Mouse (Mus musculus) adrenal gland, adult 8-10 months (tissue): ENCODE results near the gene Kcnab3. TPM values are rescaled to one million over a fixed set of nuclear protein-coding genes. Genes with fewer than 3 reads are reported as not detected.

Experiments
- DNase-seq: peaks from one replicate; pipeline ENCODE4 v3.0.0; 2022
- total RNA-seq, 4 experiments: library from RNA; stranded (reverse); gene quantifications; 2 replicates each; pipeline ENCODE4 v1.2.4; 2022

The Kcnab3 gene
- total RNA-seq, 4 experiments from 2014 or later, result 7.3 to 22.1 (median 16.2) TPM

- no peak for DNase-seq
Observed at GRCm38 (mm10) chr11:69332713-69333253, 6.7 kb downstream of the Kcnab3 start.

- DNase-seq, result no peak
Observed at GRCm38 (mm10) chr11:69333922-69334321, 7.9 kb downstream of the Kcnab3 start.

- no peak for DNase-seq
Observed at GRCm38 (mm10) chr11:69334796-69335195, 8.7 kb downstream of the Kcnab3 start.

- no peak for DNase-seq
Observed at GRCm38 (mm10) chr11:69340161-69341131, 14.4 kb downstream of the Kcnab3 start, which contains the start of gene Rnf227. Gene Rnf227 (plus strand): TSS chr11:69340461.

- no peak for DNase-seq
Observed at GRCm38 (mm10) chr11:69346441-69346840, 20.4 kb downstream of the Kcnab3 start.

GRCm38 (mm10) chr11:69356544-69356943, 30.5 kb downstream of the Kcnab3 start:
- DNase-seq, result no peak

GRCm38 (mm10) chr11:69357690-69358089, 31.6 kb downstream of the Kcnab3 start:
- DNase-seq, result no peak

GRCm38 (mm10) chr11:69362021-69362420, 36.0 kb downstream of the Kcnab3 start:
- no peak for DNase-seq

GRCm38 (mm10) chr11:69362479-69362878, 36.4 kb downstream of the Kcnab3 start:
- no peak for DNase-seq

GRCm38 (mm10) chr11:69364376-69364775, 38.3 kb downstream of the Kcnab3 start:
- no peak for DNase-seq

GRCm38 (mm10) chr11:69364910-69365309, 38.9 kb downstream of the Kcnab3 start:
- DNase-seq, result peak; percentile 94

GRCm38 (mm10) chr11:69365722-69366121, 39.7 kb downstream of the Kcnab3 start:
- DNase-seq, result no peak

GRCm38 (mm10) chr11:69366157-69366854, 40.2 kb downstream of the Kcnab3 start:
- DNase-seq, result peak; percentile 94

- no peak for DNase-seq
Observed at GRCm38 (mm10) chr11:69366855-69367615, 41.0 kb downstream of the Kcnab3 start.

- DNase-seq, result no peak
Observed at GRCm38 (mm10) chr11:69367616-69368355, 41.7 kb downstream of the Kcnab3 start.

GRCm38 (mm10) chr11:69368356-69369214, 42.5 kb downstream of the Kcnab3 start:
- no peak for DNase-seq

- no peak for DNase-seq
Observed at GRCm38 (mm10) chr11:69369215-69369989, 43.3 kb downstream of the Kcnab3 start, which contains the start of gene Chd3. Gene Chd3 (minus strand): TSS chr11:69369406.

GRCm38 (mm10) chr11:69369990-69370816, 44.1 kb downstream of the Kcnab3 start:
- no peak for DNase-seq

GRCm38 (mm10) chr11:69370817-69371215, 44.8 kb downstream of the Kcnab3 start:
- no peak for DNase-seq
